Mouse (Mus musculus): ENCODE measurements around the gene Slc24a2.

DNA sequence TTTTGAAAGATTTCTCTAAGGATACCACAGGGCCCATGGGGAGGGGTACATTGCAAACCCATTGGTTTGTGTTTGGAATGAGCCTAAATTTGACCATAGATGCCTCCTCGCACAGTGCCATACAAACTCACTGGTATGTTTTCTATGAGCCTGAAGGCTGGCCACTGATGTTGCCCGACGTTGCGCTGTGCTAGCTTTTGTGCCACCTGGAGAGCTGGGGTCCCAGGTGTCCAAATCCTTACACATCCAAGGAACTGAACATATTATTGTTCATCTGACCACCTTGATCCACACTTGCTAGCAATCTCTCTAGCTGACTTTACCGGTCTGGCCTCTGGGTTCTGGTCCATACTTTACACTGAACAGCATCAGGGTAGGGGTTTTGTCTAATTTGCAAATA is 177.4 kb downstream of the Slc24a2 start:
- TF ChIP-seq POLR2A (IDR thresholded peaks at IDR 0.05; ENCODE audit: insufficient read depth, low read depth, low read length) = no peak
- TF ChIP-seq CTCF (IDR thresholded peaks at IDR 0.05; ENCODE audit: insufficient read depth, low read depth, low read length) = no peak
